Mouse (Mus musculus) CH12.LX (cell line): ENCODE measurements around the gene Olfr91.

Experiments used
- CTCF ChIP-seq, 2 experiments: IDR thresholded peaks in 1 of 2; conservative IDR thresholded peaks in 1 of 2; 2 replicates each; pipeline ENCODE4 v1.5.1; 2011 to 2012; ENCODE audit warnings: low read depth in 2 of 2, low read length in 2 of 2, improper control_type of control experiment in 1 of 2, inconsistent platforms in 1 of 2, mild to moderate bottlenecking in 1 of 2, moderate library complexity in 1 of 2
- ELF1 ChIP-seq: IDR thresholded peaks from 2 replicates; pipeline ENCODE4 v1.6.1; 2014; ENCODE audit warnings: low read depth, mild to moderate bottlenecking, inconsistent platforms, low read length, improper control_type of control experiment
- USF1 ChIP-seq: IDR thresholded peaks from 2 replicates; pipeline ENCODE4 v1.6.1; 2014; ENCODE audit warnings: low read depth, mild to moderate bottlenecking, inconsistent platforms, low read length, improper control_type of control experiment

DNA sequence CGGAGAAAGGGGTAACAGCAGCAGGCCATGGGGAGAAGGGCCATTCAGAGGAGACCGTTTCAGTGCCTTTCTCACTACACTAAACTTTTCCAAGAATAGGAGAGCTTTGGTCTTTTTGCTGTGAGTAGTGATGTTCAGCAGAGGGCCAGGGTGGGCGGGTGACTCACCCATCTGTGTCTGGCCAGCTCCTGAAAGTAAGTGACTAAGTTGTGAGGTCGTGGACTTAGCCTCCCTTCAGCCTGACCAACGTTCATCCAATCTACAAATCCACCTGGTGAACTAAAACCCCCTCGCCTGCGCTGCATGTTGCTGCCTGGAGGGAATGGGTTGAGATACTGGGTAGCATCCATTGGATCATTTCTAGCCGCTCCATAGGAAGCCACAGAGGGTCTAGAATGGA is 28.0 kb downstream of the Olfr91 start:
- no peak for TF ChIP-seq USF1
- no peak for TF ChIP-seq CTCF (conservative IDR thresholded peaks at IDR 0.05 in 1 of 2, IDR thresholded peaks at IDR 0.05 in 1 of 2; ENCODE audit: low read depth in 2 of 2, low read length in 2 of 2)
- no peak for TF ChIP-seq ELF1
